Mouse (Mus musculus): Measurements from ENCODE around the gene Prkg1. TPM values are rescaled to one million over a fixed set of nuclear protein-coding genes. Genes with fewer than 3 reads are reported as not detected.

The Prkg1 gene
- total RNA-seq, 2 experiments from 2014 or later: 22.5 to 37.7 TPM

GRCm38 (mm10) chr19:31655826-31656225 is 109.0 kb downstream of the Prkg1 start:
- H3K27ac ChIP-seq: peak overlapping the region; percentile 53
- no peak for TF ChIP-seq CTCF (IDR thresholded peaks at IDR 0.05)
- DNase-seq: no peak
- intact Hi-C loops (cut with DNase I): no loop called here
- no peak overlapping the region for H3K4me3 ChIP-seq

DNA sequence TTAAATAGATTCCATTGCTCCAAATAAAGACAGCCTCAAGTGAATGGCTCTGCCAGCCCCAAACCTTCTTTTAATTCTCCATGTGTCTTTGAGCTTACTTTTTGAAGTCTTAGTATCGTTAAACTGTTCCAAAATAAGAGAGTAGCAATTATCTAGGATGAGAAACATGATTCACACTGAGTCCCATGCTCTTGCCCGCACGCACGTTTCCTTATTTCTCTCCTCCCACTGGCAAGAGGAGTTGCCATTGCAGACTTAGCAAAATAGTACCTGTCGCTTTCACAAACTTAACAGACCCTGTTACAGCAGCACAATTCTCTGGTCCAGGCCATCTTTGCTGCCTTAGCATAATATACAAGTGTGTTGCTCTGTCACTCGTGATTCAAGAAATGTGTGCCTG is 110.8 kb downstream of the Prkg1 start:
- H3K27ac ChIP-seq: no peak overlapping the region
- no peak overlapping the region for H3K4me3 ChIP-seq
- DNase-seq: no peak
- intact Hi-C loops (cut with DNase I): no loop called here
- TF ChIP-seq CTCF (IDR thresholded peaks at IDR 0.05): no peak

DNA sequence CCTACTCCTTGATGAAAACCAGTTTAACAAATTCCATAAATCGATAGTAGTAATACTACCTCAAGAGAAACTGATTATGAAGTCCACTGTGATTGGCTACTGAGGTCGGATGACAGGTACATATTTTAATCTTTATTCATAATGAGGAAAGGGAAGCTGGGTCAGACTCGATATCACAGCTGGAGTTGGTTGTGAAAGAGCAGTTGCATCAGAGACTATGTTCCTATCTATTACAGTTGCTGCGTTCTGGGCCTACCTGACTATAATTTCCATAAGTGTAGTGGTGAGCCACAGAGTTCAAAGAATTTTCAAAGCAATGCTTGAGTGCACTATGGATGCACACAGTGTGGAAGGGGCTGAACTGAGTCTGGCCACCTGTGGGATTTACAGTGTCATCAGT is 114.4 kb downstream of the Prkg1 start:
- TF ChIP-seq CTCF (IDR thresholded peaks at IDR 0.05): no peak
- no peak overlapping the region for H3K27ac ChIP-seq

GRCm38 (mm10) chr19:31647492-31647891 is 117.3 kb downstream of the Prkg1 start:
- Histone ChIP-seq H3K4me3 (no peak overlapping the region), H3K27ac (no peak overlapping the region)
- TF ChIP-seq CTCF (IDR thresholded peaks at IDR 0.05): no peak
- intact Hi-C loops (cut with DNase I): no loop called here
- DNase-seq: peak; percentile 21

More for the DNA sequence above, 114.4 kb downstream of the Prkg1 start:
- intact Hi-C loops (cut with DNase I): no loop called here
- no peak overlapping the region for H3K4me3 ChIP-seq
- DNase-seq: no peak

- no peak for TF ChIP-seq CTCF (IDR thresholded peaks at IDR 0.05)
- H3K27ac ChIP-seq: no peak overlapping the region
- no peak overlapping the region for H3K4me3 ChIP-seq
- no peak for DNase-seq
- intact Hi-C loops (cut with DNase I): no loop called here
These were observed 133.6 kb downstream of the Prkg1 start for GRCm38 (mm10) chr19:31630899-31631869.

DNA sequence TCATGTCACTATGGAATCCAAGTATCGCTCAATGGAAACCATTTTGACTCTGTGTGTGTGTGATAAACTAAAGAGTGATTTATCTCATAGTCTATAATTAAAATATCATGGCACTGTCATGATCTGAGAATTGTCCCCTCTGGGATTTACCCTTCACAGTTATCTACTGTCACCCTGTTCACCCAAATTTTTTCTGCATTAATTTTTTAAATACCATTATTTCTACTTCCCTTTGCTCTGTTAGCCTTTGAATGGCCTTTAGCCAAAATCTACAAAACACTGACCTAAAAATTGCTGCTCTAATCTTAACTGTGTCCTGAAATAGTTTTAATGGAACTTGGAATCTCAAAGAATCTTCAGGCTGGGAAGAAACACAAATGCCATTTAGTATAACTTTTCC is 143.1 kb downstream of the Prkg1 start:
- intact Hi-C loops (cut with DNase I): no loop called here
- no peak for DNase-seq
- no peak overlapping the region for H3K4me3 ChIP-seq
- TF ChIP-seq CTCF (IDR thresholded peaks at IDR 0.05): no peak
- H3K27ac ChIP-seq: no peak overlapping the region

DNA sequence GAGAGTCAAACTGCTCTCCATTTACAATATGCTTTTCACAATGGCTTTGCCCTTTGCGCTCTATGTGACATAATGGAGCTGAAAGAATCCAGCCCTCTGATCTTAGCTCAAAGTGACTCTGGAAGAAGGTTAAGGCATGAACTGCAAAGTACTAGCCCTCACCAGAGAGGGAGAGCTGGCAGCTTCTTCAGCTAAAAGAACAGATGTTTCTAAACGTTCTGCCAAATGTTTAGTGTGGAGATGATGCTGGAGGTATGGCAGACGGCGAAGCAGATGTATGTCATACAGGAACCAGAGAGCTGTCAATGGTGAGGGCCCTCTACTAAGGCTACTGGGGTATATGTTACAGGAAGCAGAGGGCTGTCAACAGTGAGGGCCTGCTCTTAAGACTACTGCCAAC is 148.0 kb downstream of the Prkg1 start:
- Histone ChIP-seq H3K27ac (no peak overlapping the region), H3K4me3 (no peak overlapping the region)
- intact Hi-C loops (cut with DNase I): no loop called here
- no peak for DNase-seq
- TF ChIP-seq CTCF (IDR thresholded peaks at IDR 0.05): no peak

- TF ChIP-seq CTCF (IDR thresholded peaks at IDR 0.05): no peak
- DNase-seq: no peak
- H3K4me3 ChIP-seq: no peak overlapping the region
- H3K27ac ChIP-seq: no peak overlapping the region
- intact Hi-C loops (cut with DNase I): no loop called here
These were observed 148.7 kb downstream of the Prkg1 start for GRCm38 (mm10) chr19:31616159-31616558.

DNA sequence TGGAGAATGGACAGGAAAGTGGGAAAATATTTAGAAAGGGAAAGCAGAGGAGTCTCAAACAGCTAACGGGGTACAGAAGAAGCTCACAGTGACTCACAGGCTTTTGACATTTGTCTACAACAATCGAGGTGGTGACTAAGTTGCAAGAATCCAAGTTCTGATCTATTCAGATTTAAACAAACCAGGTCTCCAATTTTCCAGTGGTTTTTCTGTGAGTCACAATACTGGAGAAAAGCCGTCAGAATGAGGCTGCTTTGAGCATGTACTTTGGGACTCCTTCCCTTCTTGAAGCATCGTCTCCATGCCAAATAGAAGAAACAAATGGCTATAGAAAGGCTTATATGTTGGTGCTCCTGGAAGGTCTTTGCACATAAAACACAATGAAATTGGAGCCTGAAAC is 151.7 kb downstream of the Prkg1 start:
- Histone ChIP-seq H3K4me3 (no peak overlapping the region), H3K27ac (no peak overlapping the region)
- DNase-seq: no peak
- intact Hi-C loops (cut with DNase I): no loop called here
- TF ChIP-seq CTCF (IDR thresholded peaks at IDR 0.05): no peak

- TF ChIP-seq CTCF (IDR thresholded peaks at IDR 0.05): no peak
- intact Hi-C loops (cut with DNase I): no loop called here
- DNase-seq: no peak
These were observed 162.3 kb downstream of the Prkg1 start for GRCm38 (mm10) chr19:31602578-31602977.

DNA sequence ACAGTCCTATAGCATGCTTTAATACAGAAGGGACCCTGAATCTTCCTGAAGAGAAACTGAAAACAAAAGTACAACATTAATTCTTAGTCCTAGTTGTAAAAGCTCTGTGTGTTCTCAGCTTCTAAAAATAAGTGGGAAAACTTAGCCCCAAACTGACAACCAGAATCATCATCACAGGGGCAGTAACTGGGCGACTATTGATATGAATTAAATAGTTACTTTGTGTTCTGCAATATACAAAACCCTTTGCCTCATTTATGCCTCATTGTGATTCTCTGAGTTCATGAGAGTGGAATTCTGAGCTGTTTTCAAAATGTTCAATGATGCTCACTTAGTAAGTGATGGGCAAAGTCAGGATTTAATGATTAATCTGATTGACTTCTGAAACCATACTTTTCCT is 170.8 kb downstream of the Prkg1 start:
- intact Hi-C loops (cut with DNase I): no loop called here
- H3K4me3 ChIP-seq: no peak overlapping the region
- DNase-seq: no peak

More at GRCm38 (mm10) chr19:31602578-31602977, 162.3 kb downstream of the Prkg1 start:
- Histone ChIP-seq H3K4me3 (no peak overlapping the region), H3K27ac (no peak overlapping the region)

DNA sequence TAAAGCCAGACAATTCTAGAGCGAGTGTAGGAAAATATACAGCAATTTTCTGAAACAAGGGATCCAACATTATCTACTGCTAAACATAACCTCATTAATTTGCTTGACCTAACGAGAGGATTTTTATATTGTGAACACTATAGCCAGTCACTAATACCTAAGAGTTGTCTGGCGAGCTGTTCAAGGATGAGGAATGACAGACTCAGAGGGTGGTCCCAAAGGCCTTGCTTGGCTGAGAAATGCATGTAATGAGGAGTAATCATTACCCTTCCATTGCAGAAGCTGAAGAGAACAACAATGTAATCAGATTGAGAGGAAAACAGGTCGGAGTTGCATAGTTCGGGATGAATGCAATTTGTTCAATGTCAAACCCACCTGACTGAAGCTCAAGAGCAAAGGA is 174.1 kb downstream of the Prkg1 start:
- Histone ChIP-seq H3K4me3 (no peak overlapping the region), H3K27ac (no peak overlapping the region)
- no peak for TF ChIP-seq CTCF (IDR thresholded peaks at IDR 0.05)
- intact Hi-C loops (cut with DNase I): no loop called here
- DNase-seq: no peak

More for the DNA sequence above, 170.8 kb downstream of the Prkg1 start:
- H3K27ac ChIP-seq: no peak overlapping the region
- TF ChIP-seq CTCF (IDR thresholded peaks at IDR 0.05): no peak

GRCm38 (mm10) chr19:31577092-31577491 is 187.7 kb downstream of the Prkg1 start:
- intact Hi-C loops (cut with DNase I): no loop called here
- Histone ChIP-seq H3K4me3 (no peak overlapping the region), H3K27ac (no peak overlapping the region)
- DNase-seq: no peak
- TF ChIP-seq CTCF (IDR thresholded peaks at IDR 0.05): no peak

DNA sequence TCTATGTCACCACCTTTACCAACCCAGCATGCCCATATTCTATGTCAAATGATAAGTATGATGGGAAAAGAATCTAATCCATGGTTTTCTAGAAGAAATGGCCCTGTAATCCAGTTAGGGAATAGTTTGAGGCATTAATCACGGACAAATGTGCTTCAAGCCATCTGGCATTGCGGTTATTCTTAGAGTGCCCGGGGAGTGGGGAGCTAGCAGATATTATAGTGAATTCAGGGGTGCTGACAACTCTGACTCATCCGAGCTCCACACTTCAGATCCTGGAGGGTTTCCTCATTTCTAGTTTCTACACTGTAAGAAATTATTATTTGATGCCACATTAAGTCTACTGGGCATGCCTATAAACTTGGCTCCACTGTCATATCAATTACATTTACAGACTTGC is 200.5 kb downstream of the Prkg1 start:
- no peak for TF ChIP-seq CTCF (IDR thresholded peaks at IDR 0.05)
- H3K27ac ChIP-seq: no peak overlapping the region
- H3K4me3 ChIP-seq: no peak overlapping the region
- DNase-seq: no peak
- intact Hi-C loops (cut with DNase I): no loop called here
